Mouse (Mus musculus): ENCODE data around the gene Dpp8. TPM values are rescaled to one million over a fixed set of nuclear protein-coding genes. Genes with fewer than 3 reads are reported as not detected.

Gene Dpp8
- total and polyA plus RNA-seq, 3 experiments, result 36.0 to 53.2 (median 39.9) TPM

DNA sequence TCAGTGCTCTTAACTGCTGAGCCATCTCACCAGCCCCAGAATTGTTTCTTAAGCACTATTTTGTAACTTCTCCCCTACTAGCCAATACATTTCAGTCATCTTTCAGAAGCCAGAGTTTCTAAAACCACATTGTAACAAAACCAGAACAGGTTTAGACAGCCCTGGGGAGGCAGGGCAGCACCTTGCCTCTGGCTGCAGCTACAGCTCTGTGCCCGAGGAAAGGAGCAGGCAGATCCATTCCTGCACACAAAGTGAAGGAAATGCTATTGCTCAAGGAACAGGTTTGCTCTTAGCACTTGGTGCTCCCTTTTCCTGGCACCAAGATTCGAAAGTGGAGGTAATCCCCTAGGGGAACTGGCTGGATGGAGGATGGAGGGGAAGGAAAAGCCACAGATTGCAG is 85.3 kb downstream of the Dpp8 start:
- Histone ChIP-seq H3K4me3 (replicated peaks in 1 of 3; ENCODE audit: low read depth in 2 of 3, low read length in 2 of 3, poor library complexity in 1 of 3) (no peak overlapping the region), H3K27me3 (replicated peaks) (peaks cover 2% of the 10 kb centered on the region), H3K36me3 (replicated peaks in 1 of 2; ENCODE audit: control insufficient read depth in 1 of 2, insufficient read depth in 1 of 2, low read length in 1 of 2) (no peaks in the 10 kb centered on the region), H3K79me2 (replicated peaks; ENCODE audit: control insufficient read depth, extremely low read depth, insufficient read depth, poor library complexity, severe bottlenecking) (no peaks in the 10 kb centered on the region), H3K4me1 (ENCODE audit: control insufficient read depth in 1 of 2, insufficient read depth in 2 of 2) (peaks cover 0 to 6% of the 10 kb centered on the region in 2 experiments; a peak in 2 of 4 replicates), H3K27ac (ENCODE audit: insufficient read depth, low read depth) (no peak overlapping the region), H3K9me3 (replicated peaks; ENCODE audit: low read length) (no peaks in the 10 kb centered on the region), H3K9ac (ENCODE audit: insufficient read depth, low read depth) (no peak overlapping the region), H3K4me2 (ENCODE audit: insufficient read depth, low read depth, poor library complexity, severe bottlenecking) (no peak overlapping the region)
- TF ChIP-seq CHD2 (IDR thresholded peaks at IDR 0.05; ENCODE audit: low read length) (no peak), USF2 (conservative IDR thresholded peaks at IDR 0.05; ENCODE audit: low read depth, low read length) (no peak), MAX (IDR thresholded peaks at IDR 0.05; ENCODE audit: low read length) (no peak), POLR2A (IDR thresholded peaks at IDR 0.05; ENCODE audit: low read depth, low read length) (no peak)
- in situ Hi-C loops (cut with MboI; ENCODE audit: low pct_ligation_motif_present, low pct_unique_long_range_greater_than_20kb, low sequenced_read_pairs), result no loop called here
- no peak for DNase-seq (ENCODE audit: extremely low read depth)
- dilution Hi-C loops (cut with MboI; ENCODE audit: extremely low pct_ligation_motif_present, extremely low pct_unique_long_range_greater_than_20kb, low sequenced_read_pairs), result no loop called here

DNA sequence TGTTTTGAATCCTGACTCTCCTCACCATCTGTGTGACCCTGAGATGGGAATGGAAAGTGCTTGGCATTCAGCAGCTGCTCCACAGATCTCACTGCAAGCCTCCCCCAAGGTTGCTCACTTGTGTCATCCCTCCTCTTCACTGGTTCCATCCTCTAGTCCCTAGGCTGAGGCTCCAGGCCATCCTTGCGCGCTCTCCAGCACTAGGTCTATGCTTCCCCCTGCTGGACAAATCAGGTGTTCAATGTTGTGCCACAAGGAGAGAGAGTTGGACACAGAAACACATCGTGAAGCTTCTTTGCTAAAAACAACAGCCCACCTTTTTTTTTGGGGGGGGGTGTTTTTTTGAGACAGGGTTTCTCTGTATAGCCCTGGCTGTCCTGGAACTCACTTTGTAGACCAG is 88.7 kb downstream of the Dpp8 start:
- Histone ChIP-seq H3K4me3 (replicated peaks in 1 of 3; ENCODE audit: low read depth in 2 of 3, low read length in 2 of 3, poor library complexity in 1 of 3) (no peak overlapping the region), H3K36me3 (replicated peaks in 1 of 2; ENCODE audit: control insufficient read depth in 1 of 2, insufficient read depth in 1 of 2, low read length in 1 of 2) (no peaks in the 10 kb centered on the region), H3K27ac (ENCODE audit: insufficient read depth, low read depth) (no peak overlapping the region), H3K27me3 (replicated peaks) (peaks cover 9% of the 10 kb centered on the region), H3K79me2 (replicated peaks; ENCODE audit: control insufficient read depth, extremely low read depth, insufficient read depth, poor library complexity, severe bottlenecking) (no peaks in the 10 kb centered on the region), H3K9ac (ENCODE audit: insufficient read depth, low read depth) (no peak overlapping the region), H3K4me2 (ENCODE audit: insufficient read depth, low read depth, poor library complexity, severe bottlenecking) (no peak overlapping the region), H3K9me3 (replicated peaks; ENCODE audit: low read length) (no peaks in the 10 kb centered on the region), H3K4me1 (ENCODE audit: control insufficient read depth in 1 of 2, insufficient read depth in 2 of 2) (no peaks in the 10 kb centered on the region)
- dilution Hi-C loops (cut with MboI; ENCODE audit: extremely low pct_ligation_motif_present, extremely low pct_unique_long_range_greater_than_20kb, low sequenced_read_pairs), result no loop called here
- peak; percentile 79 for DNase-seq (ENCODE audit: extremely low read depth)
- TF ChIP-seq RAD21 (IDR thresholded peaks at IDR 0.05; ENCODE audit: low read depth, low read length), result peak; percentile 91
- no peak for TF ChIP-seq ZNF384 (IDR thresholded peaks at IDR 0.05; ENCODE audit: low read depth, low read length)
- no peak for TF ChIP-seq MEF2A (IDR thresholded peaks at IDR 0.05; ENCODE audit: borderline replicate concordance, low read depth, low read length)
- TF ChIP-seq ZC3H11A (IDR thresholded peaks at IDR 0.05; ENCODE audit: low read depth, low read length), result peak; percentile 16; the same call in 1 of the 2 replicates
- no peak for TF ChIP-seq PAX5 (IDR thresholded peaks at IDR 0.05; ENCODE audit: low read length)
- TF ChIP-seq CTCF (conservative IDR thresholded peaks at IDR 0.05 in 1 of 2, IDR thresholded peaks at IDR 0.05 in 1 of 2; ENCODE audit: low read depth in 2 of 2, low read length in 2 of 2), result peak; percentile 50 to 92
- peak; percentile 25; the same call in 1 of the 2 replicates for TF ChIP-seq MYC (IDR thresholded peaks at IDR 0.05; ENCODE audit: low read depth, low read length)
- no peak for TF ChIP-seq ELF1 (IDR thresholded peaks at IDR 0.05; ENCODE audit: low read depth, low read length)
- no peak for TF ChIP-seq CHD1 (IDR thresholded peaks at IDR 0.05; ENCODE audit: low read depth, low read length)
- TF ChIP-seq SMC3 (IDR thresholded peaks at IDR 0.05; ENCODE audit: low read depth, low read length), result peak; percentile 82
- in situ Hi-C loops (cut with MboI; ENCODE audit: low pct_ligation_motif_present, low pct_unique_long_range_greater_than_20kb, low sequenced_read_pairs), result no loop called here

DNA sequence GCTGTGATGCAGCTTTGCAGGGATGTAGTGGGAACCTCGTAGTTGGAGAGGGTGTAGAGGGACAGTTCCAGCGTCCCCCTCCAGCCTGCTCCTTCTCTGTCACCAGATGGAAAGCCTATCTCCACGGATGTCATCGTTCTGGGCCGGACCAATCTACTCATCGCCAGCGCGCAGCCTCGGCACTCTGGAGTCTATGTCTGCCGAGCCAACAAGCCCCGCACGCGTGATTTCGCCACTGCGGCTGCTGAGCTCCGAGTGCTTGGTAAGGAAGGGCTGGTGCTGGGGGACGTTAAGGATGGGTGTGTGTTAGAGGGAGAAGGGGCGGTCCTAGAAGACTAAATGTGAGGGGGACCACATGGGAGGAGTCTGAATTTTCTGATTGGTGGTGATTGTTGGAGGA is 90.3 kb downstream of the Dpp8 start:
- H3K9ac ChIP-seq (ENCODE audit: insufficient read depth, low read depth), result no peak overlapping the region
- in situ Hi-C loops (cut with MboI; ENCODE audit: low pct_ligation_motif_present, low pct_unique_long_range_greater_than_20kb, low sequenced_read_pairs) (no loop called here), dilution Hi-C loops (cut with MboI; ENCODE audit: extremely low pct_ligation_motif_present, extremely low pct_unique_long_range_greater_than_20kb, low sequenced_read_pairs) (no loop called here)
- peaks cover 20% of the 10 kb centered on the region for H3K27me3 ChIP-seq (replicated peaks)
- no peaks in the 10 kb centered on the region for H3K4me1 ChIP-seq (ENCODE audit: control insufficient read depth in 1 of 2, insufficient read depth in 2 of 2)
- no peak overlapping the region for H3K27ac ChIP-seq (ENCODE audit: insufficient read depth, low read depth)
- no peak for DNase-seq (ENCODE audit: extremely low read depth)
- TF ChIP-seq MAX (IDR thresholded peaks at IDR 0.05; ENCODE audit: low read length) (no peak), PAX5 (IDR thresholded peaks at IDR 0.05; ENCODE audit: low read length) (no peak), JUN (IDR thresholded peaks at IDR 0.05; ENCODE audit: insufficient read depth, low read depth, low read length) (no peak), E2F4 (IDR thresholded peaks at IDR 0.05; ENCODE audit: insufficient replicate concordance, low read depth, low read length) (no peak), RCOR1 (conservative IDR thresholded peaks at IDR 0.05; ENCODE audit: low read depth, low read length) (no peak), MYC (IDR thresholded peaks at IDR 0.05; ENCODE audit: low read depth, low read length) (no peak), ELF1 (IDR thresholded peaks at IDR 0.05; ENCODE audit: low read depth, low read length) (no peak), KAT2A (IDR thresholded peaks at IDR 0.05; ENCODE audit: insufficient replicate concordance, low read length) (no peak), USF1 (IDR thresholded peaks at IDR 0.05; ENCODE audit: low read depth, low read length) (no peak), MAZ (IDR thresholded peaks at IDR 0.05; ENCODE audit: low read depth, low read length) (no peak), HCFC1 (IDR thresholded peaks at IDR 0.05; ENCODE audit: low read depth, low read length) (no peak)
- H3K4me2 ChIP-seq (ENCODE audit: insufficient read depth, low read depth, poor library complexity, severe bottlenecking), result no peak overlapping the region
- H3K36me3 ChIP-seq (replicated peaks in 1 of 2; ENCODE audit: control insufficient read depth in 1 of 2, insufficient read depth in 1 of 2, low read length in 1 of 2), result no peaks in the 10 kb centered on the region
- H3K79me2 ChIP-seq (replicated peaks; ENCODE audit: control insufficient read depth, extremely low read depth, insufficient read depth, poor library complexity, severe bottlenecking), result no peaks in the 10 kb centered on the region
- no peaks in the 10 kb centered on the region for H3K9me3 ChIP-seq (replicated peaks; ENCODE audit: low read length)
- H3K4me3 ChIP-seq (replicated peaks in 1 of 3; ENCODE audit: low read depth in 2 of 3, low read length in 2 of 3, poor library complexity in 1 of 3), result no peak overlapping the region
